Mouse (Mus musculus) adrenal gland, postnatal 25 days (tissue): ENCODE results near the gene Phldb2. TPM values are rescaled to one million over a fixed set of nuclear protein-coding genes. Genes with fewer than 3 reads are reported as not detected.
A peak's percentile ranks its signal among the peaks of the same experiment; 100 is the strongest.

Source experiments
- DNase-seq: peaks from one replicate; pipeline ENCODE4 v3.0.0; 2021; ENCODE audit warnings: mixed read lengths
- total RNA-seq: library from RNA; stranded (reverse); gene quantifications from 2 replicates; pipeline ENCODE4 v1.2.3, GENCODE M21; 2021

Phldb2 gene
- total RNA-seq, 1 experiment from 2014 or later: 68.2 TPM

DNA sequence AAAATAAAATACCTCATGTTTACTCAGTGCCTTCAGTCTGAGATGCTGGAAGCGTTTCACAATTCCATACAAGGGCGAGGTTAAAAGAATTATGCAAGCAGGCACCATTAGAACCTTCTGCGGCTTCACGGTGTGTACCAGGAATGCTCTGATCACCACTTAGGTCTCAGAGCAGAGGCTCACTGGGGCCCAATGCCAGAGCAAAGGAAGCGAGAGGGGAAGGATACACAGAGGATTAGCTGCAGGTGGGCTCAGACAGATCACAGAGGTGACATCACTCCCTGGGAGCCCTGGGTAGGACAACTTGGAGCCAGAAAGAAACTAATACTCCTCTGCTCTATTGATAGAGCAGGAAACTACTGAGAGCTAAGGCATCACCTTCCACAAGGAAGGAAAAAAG, 162.1 kb downstream of the Phldb2 start:
- no peak for DNase-seq

GRCm38 (mm10) chr16:45789311-45789710, 164.1 kb downstream of the Phldb2 start:
- DNase-seq: no peak

- no peak for DNase-seq
These were observed 165.7 kb downstream of the Phldb2 start for GRCm38 (mm10) chr16:45787650-45788049.

GRCm38 (mm10) chr16:45786639-45787038, 166.8 kb downstream of the Phldb2 start:
- DNase-seq: no peak

DNA sequence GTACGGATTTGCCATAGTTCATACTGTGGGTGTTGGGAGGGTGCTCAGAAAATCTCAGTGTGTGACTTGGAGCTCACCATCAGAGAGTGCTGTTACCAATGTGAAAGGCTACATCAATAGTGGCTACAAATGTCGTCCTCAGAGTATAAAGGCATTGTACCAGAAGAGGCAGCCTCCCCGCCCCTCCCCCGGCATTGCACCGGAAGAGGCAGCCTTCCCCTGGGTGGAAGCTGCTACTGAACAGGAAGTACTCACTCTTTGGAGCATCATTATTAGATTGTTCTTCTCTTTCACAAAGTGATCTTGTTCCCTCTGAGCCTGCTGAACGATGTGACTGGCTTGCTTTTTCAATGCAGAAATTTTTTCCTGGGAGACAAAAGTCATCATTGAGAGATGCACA, 173.4 kb downstream of the Phldb2 start:
- DNase-seq: no peak

DNA sequence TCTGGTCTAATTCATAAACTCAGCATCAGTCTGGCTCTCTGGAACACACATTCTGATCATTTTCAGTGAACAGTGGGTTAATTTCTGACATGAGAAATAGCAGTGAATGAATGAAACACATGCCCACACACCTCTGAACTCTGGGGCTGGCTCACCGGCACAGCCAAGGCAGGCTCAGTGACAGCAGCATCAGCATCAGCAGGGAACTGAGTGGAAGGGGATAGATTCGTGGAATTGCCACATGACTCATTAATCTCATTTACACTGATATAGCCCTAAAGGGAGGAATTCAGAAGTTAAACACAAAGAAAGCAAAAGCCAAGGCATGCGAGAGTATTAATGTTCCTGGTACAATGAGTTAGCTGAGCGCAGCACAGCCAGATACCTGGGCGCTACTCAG, 178.6 kb downstream of the Phldb2 start:
- DNase-seq: no peak

DNA sequence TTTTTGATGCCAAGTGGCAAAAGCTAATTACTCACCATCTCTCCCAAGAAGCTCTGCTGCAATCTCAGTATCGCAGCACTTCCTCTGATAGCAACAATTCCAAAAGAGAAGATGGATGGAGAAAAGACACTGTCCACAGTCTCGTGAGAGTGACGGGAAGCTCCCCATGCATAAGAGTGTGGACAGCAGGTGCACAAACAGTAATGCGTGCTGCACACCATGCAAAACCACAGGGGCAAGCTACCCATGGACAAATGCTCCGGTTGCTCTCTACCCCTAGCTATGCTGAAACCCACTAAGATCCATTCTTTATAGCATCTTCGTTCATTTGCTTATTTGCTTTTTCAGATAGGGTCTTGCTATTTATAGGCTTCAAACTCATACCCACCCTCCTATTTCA, 182.5 kb downstream of the Phldb2 start:
- no peak for DNase-seq

DNA sequence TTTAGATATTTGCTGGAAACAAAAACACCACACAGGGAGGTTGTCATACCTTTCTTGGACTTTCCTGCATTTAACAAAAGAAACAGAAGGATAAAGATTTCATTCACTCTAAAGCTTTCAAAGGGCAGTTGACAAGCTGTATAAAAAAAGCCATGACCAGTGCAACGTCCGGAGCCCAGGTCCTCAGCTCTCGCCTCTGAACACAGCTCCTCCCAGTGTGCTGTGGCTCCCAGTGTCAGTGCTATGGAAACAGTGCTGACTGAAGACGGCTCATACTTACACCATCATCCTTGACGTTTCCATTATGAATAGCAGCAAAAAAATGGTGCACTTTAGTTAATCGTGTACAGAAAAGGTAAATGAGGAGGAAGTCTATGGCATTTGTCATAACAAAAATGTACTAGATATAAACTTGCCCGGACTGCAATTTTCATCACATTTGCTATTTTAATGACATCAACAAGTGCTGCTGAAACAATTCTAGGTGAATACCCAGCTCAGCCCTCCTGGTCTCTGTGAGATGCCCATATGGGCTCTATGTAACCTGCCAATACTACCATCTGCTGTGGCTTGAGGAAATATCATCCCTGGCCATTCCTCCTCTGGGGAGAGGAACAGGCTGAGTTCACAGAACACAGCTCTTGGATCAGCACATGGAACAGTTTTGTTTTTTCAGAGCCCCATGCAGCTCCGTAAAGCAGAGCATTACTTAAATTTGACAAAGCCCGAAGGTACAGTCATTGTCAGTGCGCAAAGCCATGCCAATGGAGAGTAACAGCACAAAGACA, 185.4 kb downstream of the Phldb2 start:
- DNase-seq: peak; percentile 16

DNA sequence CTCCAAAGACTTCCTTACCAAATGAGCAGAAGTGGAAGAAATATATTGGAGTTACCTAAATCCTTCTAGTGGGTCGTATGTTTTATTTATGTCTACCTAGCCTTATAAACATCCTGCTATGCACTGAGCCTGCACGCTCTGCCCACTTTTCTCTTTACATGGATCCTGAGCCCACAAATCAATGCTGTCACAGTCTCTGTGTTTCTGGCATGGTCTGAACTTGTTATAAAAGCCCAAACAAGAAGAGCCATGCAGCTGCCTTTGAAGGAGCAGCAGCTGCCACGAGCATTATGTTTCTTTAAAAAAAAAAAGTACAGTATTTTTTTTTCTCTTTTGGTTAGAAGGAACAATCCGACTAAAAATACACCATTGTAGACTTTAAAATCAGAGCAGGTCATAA, 186.0 kb downstream of the Phldb2 start:
- no peak for DNase-seq

GRCm38 (mm10) chr16:45765801-45766494, 187.4 kb downstream of the Phldb2 start:
- DNase-seq: no peak

DNA sequence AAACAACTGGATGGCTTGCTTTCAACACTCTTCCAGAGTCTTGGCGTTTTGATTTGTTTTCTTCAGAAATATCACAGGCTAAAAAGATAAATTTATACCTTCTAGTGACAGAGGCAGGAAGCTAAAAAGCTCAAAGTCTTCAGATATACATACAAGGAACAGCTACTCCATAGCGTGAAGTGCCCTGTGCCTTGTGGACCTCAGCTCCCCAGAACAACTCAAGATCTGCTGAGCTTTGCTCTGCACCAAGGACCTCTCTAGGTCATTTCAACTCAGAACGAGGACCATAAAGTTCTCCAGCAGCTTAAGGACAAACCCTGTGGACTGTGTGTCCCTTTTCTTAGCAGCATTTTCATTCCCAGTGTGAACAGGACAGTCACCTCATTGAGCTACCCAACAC, 188.3 kb downstream of the Phldb2 start:
- no peak for DNase-seq

- no peak for DNase-seq
These were observed 190.4 kb downstream of the Phldb2 start for GRCm38 (mm10) chr16:45762859-45763505.

GRCm38 (mm10) chr16:45761425-45761824, 192.0 kb downstream of the Phldb2 start:
- DNase-seq: no peak

- DNase-seq: no peak
These were observed 194.6 kb downstream of the Phldb2 start for GRCm38 (mm10) chr16:45758726-45759269.

- DNase-seq: peak; percentile 15
These were observed 195.8 kb downstream of the Phldb2 start for GRCm38 (mm10) chr16:45757421-45758078.

- no peak for DNase-seq
These were observed 196.5 kb downstream of the Phldb2 start for GRCm38 (mm10) chr16:45756855-45757254.

DNA sequence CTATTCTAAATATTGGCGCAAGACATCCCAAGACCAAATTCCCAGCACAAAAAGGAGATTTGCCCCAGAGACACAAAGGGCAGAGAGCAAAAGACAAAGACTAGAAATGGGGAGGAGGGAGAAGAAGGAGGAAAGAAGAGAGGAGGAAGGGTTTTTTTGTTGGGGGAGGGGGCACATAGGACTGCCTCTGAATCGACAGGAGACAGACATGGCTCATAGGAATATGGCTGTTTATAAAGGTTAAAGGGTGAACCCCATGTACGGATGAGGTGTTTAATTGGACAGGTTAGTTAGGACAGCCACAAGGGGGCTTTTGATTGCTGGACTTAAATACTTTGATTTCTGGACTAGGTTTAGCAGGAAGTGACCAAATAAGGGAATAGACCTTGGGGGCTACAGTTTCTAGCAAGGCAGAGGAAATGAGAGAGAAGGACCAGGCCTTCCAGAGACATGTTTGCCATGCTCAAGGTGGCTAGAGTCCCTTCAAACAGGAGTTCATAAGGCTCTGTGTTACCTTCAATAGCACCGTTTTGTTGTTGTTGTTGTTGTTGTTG, 209.7 kb downstream of the Phldb2 start:
- no peak for DNase-seq

- DNase-seq: peak; percentile 99
These were observed 210.6 kb downstream of the Phldb2 start, which contains the start of gene Abhd10 for GRCm38 (mm10) chr16:45742615-45743476. TSS of gene Abhd10 (minus strand) at chr16:45742955.

DNA sequence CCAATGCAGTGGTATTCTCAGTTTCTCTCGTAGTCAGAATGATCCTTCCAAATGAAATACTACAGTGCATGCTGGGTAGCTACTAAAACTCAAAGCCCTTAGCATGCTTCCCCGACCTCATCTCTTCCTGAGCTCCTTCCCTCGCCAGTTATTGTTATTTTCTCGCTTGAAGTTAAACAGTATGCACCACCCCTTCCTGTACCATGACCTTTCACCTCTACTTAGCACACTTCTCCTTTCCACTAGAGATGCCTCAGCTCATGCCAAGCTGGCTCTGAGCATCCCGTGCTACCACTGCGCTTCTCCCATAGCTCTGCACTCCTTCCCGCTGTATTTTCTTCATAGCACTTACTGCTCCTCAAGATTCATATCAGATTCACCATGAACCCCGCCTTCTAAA, 215.5 kb downstream of the Phldb2 start:
- no peak for DNase-seq

DNA sequence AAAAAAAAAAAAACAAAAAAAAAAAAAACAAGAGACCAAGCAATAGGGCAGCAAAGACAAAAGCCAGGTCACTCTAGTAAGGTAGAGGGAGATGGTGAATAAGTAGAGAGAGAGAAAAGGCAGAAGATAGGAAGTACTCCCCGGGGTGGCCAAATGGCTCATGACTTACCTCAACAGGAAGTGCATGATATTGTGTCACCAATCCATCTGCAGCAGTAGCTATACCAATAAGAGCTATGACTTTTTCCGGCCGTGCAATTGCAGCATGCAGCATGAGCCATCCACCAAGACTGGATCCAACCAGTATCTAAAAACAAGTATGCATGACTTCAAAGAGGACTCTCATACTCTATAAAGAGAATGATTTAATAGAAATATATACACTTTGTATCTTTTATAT, 216.7 kb downstream of the Phldb2 start:
- no peak for DNase-seq

DNA sequence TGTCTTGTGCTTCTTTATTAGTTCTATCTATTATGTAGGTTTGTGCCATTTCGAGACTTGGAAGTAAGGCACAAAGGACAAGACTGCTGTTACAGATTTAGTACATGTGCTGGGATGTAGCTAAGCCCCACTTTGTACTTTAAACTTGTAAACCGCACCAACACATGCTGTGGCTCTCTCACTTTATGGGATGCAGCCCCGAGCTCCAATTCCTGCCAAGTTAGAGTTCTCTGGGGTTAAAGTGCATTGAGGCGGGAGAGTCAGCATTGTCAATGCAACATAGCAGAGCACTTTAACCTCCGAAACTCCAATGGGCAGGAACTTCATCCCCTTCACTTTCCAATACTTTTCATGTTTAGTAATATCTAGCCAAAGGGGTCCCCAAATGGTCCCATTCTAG, 224.2 kb downstream of the Phldb2 start:
- DNase-seq: no peak
